Comparison of ENCODE assay signal across 14 mouse cellular contexts in genomic region chr7:125262133-125262532, GRCm38 (mm10).
"Had no signal": no experiment of that assay in that cellular context is flagged by ENCODE, and none has a peak within 500 bp of the region (broad histone marks: within the 10 kb centered on the region; RNA-seq: fewer than 3 reads in every experiment).

No protein-coding gene starts in this region.

- H3K9ac ChIP-seq: liver, embryonic 15.5 days; stomach, embryonic 15.5 days had no signal

- H3K9me3 ChIP-seq: limb, embryonic 10.5 days; liver, embryonic 15.5 days; stomach, embryonic 15.5 days had no signal

- H3K4me2 ChIP-seq: liver, embryonic 11.5 days; liver, embryonic 15.5 days; stomach, embryonic 15.5 days had no signal

- H3K27ac ChIP-seq: layer of hippocampus, adult 2 months; limb, embryonic 10.5 days; liver, embryonic 15.5 days; stomach, embryonic 15.5 days had no signal

- DNase-seq: kidney, adult 18-20 months; kidney, postnatal 10 days; kidney, postnatal 4 days; lung, adult 2 months; lung, postnatal 36 days; right cerebral cortex, postnatal 14 days; thymus, adult 2 months; thymus, postnatal 25 days had no signal

- H3K27me3 ChIP-seq: liver, embryonic 15.5 days; stomach, embryonic 15.5 days had no signal

- ATAC-seq: lung, postnatal 0 days had no signal

- H3K4me3 ChIP-seq: layer of hippocampus, adult 2 months; limb, embryonic 10.5 days; liver, embryonic 15.5 days; stomach, embryonic 15.5 days had no signal

- H3K4me1 ChIP-seq: liver, embryonic 15.5 days; stomach, embryonic 15.5 days had no signal

- H3K36me3 ChIP-seq: limb, embryonic 10.5 days; liver, embryonic 15.5 days; stomach, embryonic 15.5 days had no signal
